Mouse (Mus musculus) bone marrow macrophage, adult 2 months (primary cell): ENCODE data around the gene Plxdc1.

Source experiments
- CTCF ChIP-seq: IDR thresholded peaks from 2 replicates; pipeline ENCODE4 v1.5.1; 2012; ENCODE audit warnings: low read depth, mild to moderate bottlenecking, low read length, moderate library complexity
- POLR2A ChIP-seq: IDR thresholded peaks from 2 replicates; pipeline ENCODE4 v1.6.1; 2012; ENCODE audit warnings: mild to moderate bottlenecking, low read depth, low read length, borderline replicate concordance

GRCm38 (mm10) chr11:98003171-98003671 lies 17.0 kb upstream of the Plxdc1 start:
- TF ChIP-seq CTCF (no peak), POLR2A (no peak)
